Mouse (Mus musculus): Measurements from ENCODE around the gene Gm5108.

Gm5108 gene

DNA sequence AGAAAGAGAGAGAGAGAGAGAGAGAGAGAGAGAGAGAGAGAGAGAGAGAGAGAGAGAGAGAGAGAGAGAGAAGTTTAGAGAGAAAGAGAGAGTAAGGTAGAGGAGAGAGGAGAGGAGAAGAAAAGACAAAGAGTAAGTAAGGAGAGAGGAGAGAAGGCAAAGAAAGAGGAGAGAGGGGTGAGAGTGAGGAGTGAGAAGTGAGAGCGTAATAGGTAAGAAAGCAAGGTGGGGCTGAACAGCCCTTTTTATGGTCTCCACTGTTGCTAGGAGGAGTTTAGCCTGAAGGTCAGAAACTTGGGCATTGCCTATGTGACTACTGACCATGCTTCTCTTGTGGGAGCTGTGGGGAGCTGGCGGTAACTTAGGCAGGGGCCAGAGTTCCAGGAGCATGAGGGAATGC is at the start of gene Gm5108:
Gene Gm5108, plus strand, starts transcription at position 301 of the 400 bp plus-strand sequence.
- no peak for DNase-seq (ENCODE audit: low read depth, low spot score)

DNA sequence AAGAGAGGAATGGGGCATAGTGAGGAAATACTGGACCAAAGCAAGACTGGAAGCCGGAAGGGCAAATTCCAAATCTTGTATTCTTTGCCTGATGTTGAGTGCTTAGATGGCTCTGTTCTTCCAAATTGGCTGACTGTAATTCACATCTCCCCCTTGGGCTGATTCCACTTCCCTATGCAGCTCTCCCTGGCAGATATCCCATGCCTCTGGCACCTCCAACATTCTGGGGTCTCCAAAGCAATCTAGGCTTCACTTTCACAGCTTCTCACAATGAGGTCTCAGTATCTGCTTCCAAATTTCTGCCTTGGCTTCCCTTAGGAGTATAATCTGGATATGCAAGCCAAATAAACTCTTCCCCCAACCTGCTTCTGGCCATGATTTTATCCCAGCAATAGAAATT is 42.5 kb upstream of the Gm5108 start:
- DNase-seq (ENCODE audit: low read depth, low spot score) = no peak

DNA sequence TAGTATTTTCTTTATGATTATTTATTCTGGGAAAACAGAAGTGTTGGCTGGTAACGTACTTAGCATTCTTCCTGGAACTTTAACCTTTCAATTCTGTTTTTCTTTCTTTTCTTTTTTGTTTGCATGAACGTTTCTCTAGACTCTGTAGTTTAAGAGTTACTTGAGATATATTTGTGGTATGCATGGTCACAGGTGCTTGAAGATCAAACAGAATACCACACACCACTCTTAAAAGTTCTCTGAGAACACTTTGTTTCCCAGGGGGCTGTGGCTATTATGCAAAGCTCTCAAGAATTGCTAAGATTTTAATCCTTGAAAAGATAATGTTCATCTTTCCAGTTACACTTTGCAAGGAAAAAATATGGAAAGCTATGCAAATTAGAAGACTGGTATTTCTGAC is 36.9 kb upstream of the Gm5108 start:
- DNase-seq (ENCODE audit: low read depth, low spot score) = no peak

DNA sequence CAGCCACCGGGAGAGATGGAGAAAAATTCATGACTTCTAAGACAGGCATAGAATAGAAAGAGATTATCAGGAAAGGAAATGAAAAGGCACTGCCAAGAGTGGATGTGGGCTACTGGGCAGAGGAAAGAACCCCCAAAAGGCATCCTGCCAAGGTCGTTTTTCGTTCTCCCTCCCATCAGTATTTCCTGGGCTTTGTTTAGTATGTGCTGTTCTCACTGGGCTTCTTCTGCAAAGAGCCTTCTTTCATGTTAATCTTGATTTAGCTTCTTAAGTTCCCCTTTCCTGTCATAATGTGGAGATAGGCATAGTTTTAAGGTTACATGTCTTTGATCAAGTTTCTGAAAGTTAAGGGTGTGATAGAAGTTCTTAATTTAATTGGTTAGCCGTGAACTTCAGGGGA is 10.9 kb upstream of the Gm5108 start:
- peak; percentile 10 for DNase-seq (ENCODE audit: low read depth, low spot score)

GRCm38 (mm10) chr5:67931623-67932022 is 9.8 kb upstream of the Gm5108 start:
- no peak for DNase-seq (ENCODE audit: low read depth, low spot score)

- no peak for DNase-seq (ENCODE audit: low read depth, low spot score)
Measured at GRCm38 (mm10) chr5:67943199-67943598, 1.7 kb downstream of the Gm5108 start.

- DNase-seq (ENCODE audit: low read depth, low spot score) = no peak
Measured at GRCm38 (mm10) chr5:67944074-67944785, 2.8 kb downstream of the Gm5108 start.

GRCm38 (mm10) chr5:67946321-67946720 is 4.9 kb downstream of the Gm5108 start, which contains the start of gene Gm21905:
Gene Gm21905, minus strand, starts transcription at chr5:67946421.
- DNase-seq (ENCODE audit: low read depth, low spot score) = no peak

DNA sequence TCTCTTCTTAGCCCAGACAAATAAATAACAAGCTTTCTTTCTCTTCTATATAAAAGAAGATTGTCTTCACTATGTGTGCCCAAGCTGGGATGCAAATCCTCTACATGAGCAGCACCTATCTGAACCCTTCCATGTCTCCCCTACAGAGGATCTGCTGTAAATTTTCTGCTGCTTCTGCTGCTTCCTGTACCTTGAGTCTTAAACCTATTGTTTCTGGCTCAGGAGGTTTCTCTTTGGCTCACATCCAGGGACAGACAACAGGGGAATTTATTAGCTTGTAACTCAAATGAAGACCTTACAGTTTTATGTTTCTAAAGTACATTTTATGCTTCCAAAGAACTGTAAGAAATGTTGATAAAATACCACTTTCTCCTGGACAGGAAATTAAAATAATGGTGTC is 5.5 kb downstream of the Gm5108 start:
- no peak for DNase-seq (ENCODE audit: low read depth, low spot score)

DNA sequence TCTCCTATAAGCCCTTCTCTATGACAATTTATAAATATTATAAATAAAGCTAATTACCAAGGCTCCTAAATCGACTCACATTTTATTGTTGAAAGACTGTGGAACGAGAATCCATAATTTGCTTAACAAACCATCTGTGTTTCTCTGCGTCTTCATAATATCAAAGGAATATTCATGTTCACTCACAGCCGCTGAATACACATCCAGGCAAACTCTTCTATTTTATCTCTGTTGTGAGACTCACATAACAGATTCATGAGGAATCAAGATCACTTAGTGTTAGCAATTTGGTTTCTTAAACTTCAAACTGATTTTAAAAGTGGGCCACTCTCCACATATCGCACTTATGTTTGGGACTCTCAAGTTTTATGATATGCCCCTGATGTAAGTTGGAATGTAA is 6.6 kb downstream of the Gm5108 start:
- no peak for DNase-seq (ENCODE audit: low read depth, low spot score)

GRCm38 (mm10) chr5:67954097-67954496 is 12.6 kb downstream of the Gm5108 start:
- DNase-seq (ENCODE audit: low read depth, low spot score) = no peak

- no peak for DNase-seq (ENCODE audit: low read depth, low spot score)
Measured at GRCm38 (mm10) chr5:67955486-67955885, 14.0 kb downstream of the Gm5108 start.

DNA sequence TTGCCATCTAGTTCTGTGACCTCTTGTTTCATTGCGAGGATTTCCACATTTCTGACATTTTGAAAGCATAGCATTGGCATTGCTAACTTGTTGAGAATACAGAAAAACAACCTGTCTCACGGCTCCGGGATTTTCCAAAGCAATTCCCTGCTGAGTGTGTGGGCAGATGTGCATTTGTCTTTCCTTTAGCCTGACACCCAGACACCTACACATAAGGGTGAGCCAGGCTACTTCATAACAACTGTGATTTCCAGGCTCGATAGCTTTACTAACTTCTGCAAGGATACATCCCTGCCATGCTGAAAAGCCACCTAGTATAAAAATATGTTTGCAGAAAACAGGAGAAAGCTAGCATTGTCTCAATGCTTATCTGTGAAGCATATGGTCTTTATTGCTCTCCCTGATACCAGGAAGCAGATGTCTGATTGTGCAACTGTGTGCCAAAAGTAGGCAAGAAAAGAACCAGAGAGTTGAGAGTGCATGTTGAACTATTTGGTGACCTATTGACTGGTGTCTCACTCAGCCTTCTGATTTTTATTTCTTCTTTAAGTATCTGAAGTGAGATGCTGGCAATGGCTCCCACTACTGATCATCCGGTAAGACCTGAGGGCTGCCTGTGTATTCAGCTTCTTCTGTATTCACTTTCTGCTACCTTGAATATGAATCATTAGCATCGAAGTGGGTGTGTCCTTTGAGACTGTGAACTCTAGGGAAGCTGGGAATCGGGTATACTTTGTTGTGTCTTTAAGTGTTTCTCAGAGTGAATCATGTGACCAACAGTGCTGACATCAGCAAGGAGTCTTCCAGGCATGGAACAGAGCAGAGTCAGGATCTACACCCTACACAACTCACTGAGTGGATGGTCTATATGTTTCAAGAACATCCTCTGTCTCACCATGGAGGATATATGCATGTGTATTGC is 20.5 kb downstream of the Gm5108 start:
- DNase-seq (ENCODE audit: low read depth, low spot score) = no peak

DNA sequence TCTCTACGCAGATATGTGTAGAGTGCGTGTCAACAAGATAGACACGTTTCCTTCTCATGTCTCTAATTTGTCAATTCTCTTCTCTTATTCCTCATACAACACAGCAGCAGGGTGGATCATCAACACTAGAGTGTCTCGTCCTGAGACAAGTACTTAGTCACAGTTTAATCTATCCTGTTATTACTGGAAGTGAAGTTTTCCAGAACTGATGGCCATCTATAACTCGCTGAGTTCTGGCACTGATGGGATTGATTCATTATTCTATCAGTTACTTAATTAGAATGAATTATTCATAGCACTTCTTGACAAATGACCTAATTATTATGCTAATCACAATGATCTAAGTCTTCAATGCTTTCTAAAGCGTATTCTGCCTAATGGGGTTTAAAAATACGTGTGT is 28.1 kb downstream of the Gm5108 start:
- DNase-seq (ENCODE audit: low read depth, low spot score) = no peak

DNA sequence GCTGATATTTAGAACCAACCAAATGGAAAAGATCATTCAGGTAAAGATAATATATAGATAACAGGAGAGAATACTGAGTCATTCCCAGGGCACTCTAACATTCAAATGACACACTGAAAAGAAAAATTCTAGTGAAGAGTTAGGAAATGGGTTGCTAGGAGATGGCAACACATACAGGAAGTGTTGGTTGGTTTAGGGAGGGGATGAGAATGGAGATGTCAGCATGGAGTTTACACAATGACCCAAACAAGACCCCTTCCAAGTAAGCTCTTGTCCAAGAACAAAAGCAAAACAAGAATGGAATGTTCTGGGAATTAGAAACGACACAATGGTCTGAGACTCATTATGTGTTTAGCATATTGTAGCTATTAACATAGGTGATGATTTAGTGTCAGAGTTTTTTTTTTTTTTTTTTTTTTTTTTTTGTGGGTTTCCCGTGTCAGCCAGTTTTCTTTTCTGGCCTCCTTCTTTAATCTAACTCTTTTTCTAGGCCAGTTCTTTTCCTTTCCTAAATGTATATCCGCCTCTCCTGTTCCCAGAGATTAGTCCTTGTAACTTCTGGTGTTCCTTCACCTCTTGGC is 40.6 kb downstream of the Gm5108 start:
- no peak for DNase-seq (ENCODE audit: low read depth, low spot score)

DNA sequence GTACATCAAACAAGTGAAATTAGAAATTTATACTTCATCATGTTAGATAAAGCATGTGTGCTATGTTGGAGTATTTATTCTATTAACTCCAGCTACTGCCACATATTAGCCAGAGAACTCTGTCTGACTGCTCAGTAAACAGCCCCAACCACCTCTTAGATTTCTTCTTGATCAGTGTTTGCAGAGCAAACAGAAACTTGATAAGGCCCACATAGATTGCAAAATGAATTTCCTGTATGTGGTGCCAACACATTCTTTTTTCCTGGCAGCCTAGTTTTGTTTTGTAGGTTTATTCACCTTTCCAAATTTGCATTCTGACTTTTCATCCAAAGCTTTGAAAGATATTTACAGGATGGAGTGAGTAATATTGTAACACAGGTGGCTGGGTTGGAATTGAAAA is 49.0 kb downstream of the Gm5108 start:
- DNase-seq (ENCODE audit: low read depth, low spot score) = no peak

GRCm38 (mm10) chr5:68002611-68003010 is 61.1 kb downstream of the Gm5108 start:
- DNase-seq (ENCODE audit: low read depth, low spot score) = no peak

DNA sequence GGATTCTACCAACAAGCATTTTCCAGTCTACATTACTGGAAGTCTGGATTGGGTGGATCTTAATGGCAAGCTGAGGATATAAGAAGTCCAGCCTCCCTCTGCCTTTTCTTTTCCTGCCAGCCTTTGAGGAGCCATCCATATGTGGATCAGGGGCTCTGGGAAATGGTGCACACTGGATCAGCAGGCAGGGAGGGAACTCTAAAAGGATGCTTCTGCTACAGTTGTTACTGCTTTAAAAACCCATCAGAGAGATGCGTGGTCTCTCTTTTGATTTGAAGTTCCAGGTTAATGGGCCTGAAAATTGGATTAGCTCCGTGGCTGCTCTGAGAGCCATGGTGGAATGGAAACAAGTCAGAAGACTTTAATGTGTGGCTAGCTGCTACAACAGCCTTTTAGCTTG is 62.4 kb downstream of the Gm5108 start:
- DNase-seq (ENCODE audit: low read depth, low spot score) = no peak

GRCm38 (mm10) chr5:68004419-68004818 is 63.0 kb downstream of the Gm5108 start:
- DNase-seq (ENCODE audit: low read depth, low spot score) = no peak

DNA sequence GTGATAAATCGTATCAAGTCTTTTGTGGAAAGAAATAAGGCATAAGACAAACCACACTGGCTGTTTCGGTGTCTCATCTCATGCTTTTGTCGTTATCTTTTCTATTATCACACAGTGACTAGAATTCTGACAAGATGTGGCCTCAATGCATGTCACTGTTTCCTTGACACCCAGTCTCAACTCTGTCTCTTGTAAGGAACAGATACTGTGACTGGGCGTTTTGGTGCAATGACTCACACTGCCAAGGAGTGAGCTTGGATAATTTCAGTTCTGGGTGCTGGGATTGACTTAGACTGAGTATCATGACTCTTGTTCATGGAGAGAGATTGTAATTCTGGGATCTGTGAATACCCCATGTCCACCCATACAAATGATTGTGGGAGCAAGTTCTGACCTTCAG is 65.6 kb downstream of the Gm5108 start:
- peak; percentile 7 for DNase-seq (ENCODE audit: low read depth, low spot score)

- DNase-seq (ENCODE audit: low read depth, low spot score) = no peak
Measured at GRCm38 (mm10) chr5:68011569-68011968, 70.1 kb downstream of the Gm5108 start.

- peak; percentile 85 for DNase-seq (ENCODE audit: low read depth, low spot score)
Measured at GRCm38 (mm10) chr5:68012618-68013017, 71.1 kb downstream of the Gm5108 start.

All from CD4-positive, CD25-positive, alpha-beta regulatory T cell, adult 2 months (primary cell).